Mouse (Mus musculus) liver, postnatal 0 days (tissue): Measurements from ENCODE around the gene Pabpn1l.

Experiments
- CTCF ChIP-seq: sonication (generic); IDR thresholded peaks from 2 replicates; pipeline ENCODE4 v1.5.1; 2016; ENCODE audit warnings: antibody characterized with exemption, low read depth
- EP300 ChIP-seq: IDR thresholded peaks from 2 replicates; pipeline ENCODE4 v1.6.1; 2016; ENCODE audit warnings: antibody characterized with exemption, low read depth, mild to moderate bottlenecking

GRCm38 (mm10) chr8:122596031-122596430 lies 26.5 kb downstream of the Pabpn1l start:
- TF ChIP-seq CTCF: no peak
- no peak for TF ChIP-seq EP300
